Mouse (Mus musculus) C3H10T1/2 (cell line): ENCODE measurements around the gene Skor1. TPM values are rescaled to one million over a fixed set of nuclear protein-coding genes. Genes with fewer than 3 reads are reported as not detected.

Source experiments
- polyA plus RNA-seq, 2 experiments: library from polyadenylated mRNA; unstranded; fragments of >200 nt; fragmentation: generic; extraction: Trizol; gene quantifications; one replicate each; pipeline ENCODE4 v1.2.1; 2012; ENCODE audit warnings: missing spikeins in 2 of 2

The Skor1 gene
- polyA plus RNA-seq: under 1 TPM in 1 of 2 experiments, not detected in 1; 0.02 TPM

DNA sequence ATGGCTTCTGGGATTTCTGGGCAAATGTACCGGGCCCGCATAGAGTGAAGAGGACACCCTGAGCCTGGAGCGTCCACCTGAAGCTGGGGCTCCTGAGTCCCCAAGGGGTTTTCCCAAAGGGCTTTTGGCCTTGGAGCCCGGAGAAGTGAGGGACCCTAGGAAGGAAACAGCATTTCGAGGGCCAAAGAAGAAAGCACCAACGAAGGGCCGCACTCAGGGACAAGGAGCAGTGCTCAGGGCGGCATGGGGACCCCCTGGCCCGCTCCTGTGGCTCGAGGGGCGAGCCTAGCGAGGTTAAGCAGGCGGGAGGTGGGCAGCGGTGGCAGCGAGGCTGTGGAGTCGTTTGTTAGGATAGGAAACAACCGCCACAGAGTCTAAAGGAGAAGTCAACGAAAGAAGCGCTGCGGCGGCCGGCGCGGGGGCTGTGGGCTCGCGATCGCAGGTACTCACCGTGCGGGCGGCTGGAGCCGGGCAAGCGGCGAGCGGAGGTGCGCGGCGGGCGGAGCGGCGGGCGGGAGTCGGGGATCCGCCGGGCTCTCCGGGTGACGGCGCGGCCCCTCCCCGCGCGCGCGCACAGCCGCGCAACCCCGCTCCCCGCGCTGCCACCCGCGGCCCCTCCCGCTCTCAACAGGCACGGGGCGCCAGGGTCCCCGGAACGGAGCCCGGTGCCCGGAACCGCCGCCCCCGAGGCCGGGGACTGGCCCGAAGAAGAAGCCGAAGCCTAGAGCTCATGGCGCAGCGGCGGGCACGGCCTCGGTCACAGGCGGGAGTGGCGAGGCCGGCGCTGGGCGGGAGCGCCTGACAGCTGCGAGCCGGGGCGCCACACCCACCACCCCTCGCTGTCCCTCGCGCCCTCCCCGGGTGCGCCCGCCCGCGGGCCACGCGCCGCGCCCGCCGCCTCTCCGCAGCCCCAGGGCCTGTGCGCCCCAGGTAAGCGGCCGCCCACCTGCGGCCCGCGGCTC, at the start of gene Skor1:
Skor1 (minus strand) TSS at position 552 of the 962 bp plus-strand sequence.

Other genes with a start within 250 kb of the Skor1 start
- gene Pias1, start 161.0 kb downstream of the Skor1 start, polyA plus RNA-seq: 1 to 10 TPM; 1.6 to 9.2 TPM
- 10 to 100 TPM; 11.7 to 23.2 TPM for gene Map2k5, start 228.9 kb upstream of the Skor1 start, polyA plus RNA-seq